Mouse (Mus musculus): ENCODE measurements at regions not wholly inside any gene's neighbourhood (a gene's known extent, or its start where the extent isn't known, plus 50 kb on each side); places are given as distances from the start of the nearest gene placed in this dataset.

DNA sequence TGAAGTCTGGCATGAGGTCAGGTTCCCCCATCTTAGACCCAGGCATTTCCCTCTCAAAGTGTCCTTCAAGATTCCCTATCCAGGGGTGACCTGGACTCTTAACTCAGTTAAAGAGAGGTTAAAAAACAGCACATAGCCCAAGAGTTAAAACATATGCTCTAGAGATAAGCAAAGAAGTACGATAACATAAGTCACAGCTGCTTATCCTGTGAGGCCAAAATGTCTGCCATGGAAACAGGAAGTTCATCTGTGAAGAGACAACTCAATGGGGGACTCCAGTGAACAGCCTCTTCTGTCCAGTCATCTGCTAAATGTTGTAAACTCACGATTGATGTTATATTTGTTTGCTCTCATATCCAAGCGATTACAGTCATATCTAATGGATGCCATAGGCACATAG lies 126.1 kb upstream of the Il15 start:
- Histone ChIP-seq H3K9me3 (ENCODE audit: control insufficient read depth, low read depth, low read length) (no peaks in the 10 kb centered on the region), H3K27me3 (ENCODE audit: control insufficient read depth, insufficient read depth, low read length) (no peaks in the 10 kb centered on the region), H3K27ac (ENCODE audit: low read length) (no peak overlapping the region), H3K4me2 (replicated peaks; ENCODE audit: low read depth, low read length) (no peak overlapping the region), H3K4me3 (ENCODE audit: low read depth, low read length) (no peak overlapping the region), H3K9ac (replicated peaks; ENCODE audit: low read depth, low read length) (no peak overlapping the region), H3K36me3 (ENCODE audit: control insufficient read depth, insufficient read depth, low read length) (no peaks in the 10 kb centered on the region), H3K4me1 (ENCODE audit: control insufficient read depth, insufficient read depth, low read length) (no peaks in the 10 kb centered on the region)
- 82% methylated on average over 3 of the region's 3 CpGs for WGBS
- no peak for ATAC-seq (ENCODE audit: insufficient number of reproducible peaks, insufficient read depth, low FRiP score, low read depth)

DNA sequence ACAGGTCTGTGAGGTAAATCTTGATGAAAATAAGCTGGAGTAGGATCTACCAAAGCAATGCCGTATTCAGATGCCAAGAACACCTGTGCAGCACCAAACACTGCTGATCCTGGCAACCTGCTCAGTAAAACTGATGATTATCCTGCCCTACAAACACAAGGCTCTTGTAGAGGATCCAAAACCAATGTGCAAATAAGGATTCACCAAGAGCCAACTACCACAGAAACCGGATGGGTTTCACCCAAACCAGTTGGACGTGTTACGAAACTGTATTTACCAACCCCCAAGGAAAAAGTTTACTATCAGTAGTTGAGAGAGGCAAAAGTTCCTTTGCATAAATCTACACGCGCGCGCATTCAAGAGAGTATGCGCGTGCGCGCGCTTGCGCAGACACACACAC lies 120.8 kb upstream of the Il15 start:
- Histone ChIP-seq H3K27me3 (ENCODE audit: control insufficient read depth, insufficient read depth, low read length) (no peaks in the 10 kb centered on the region), H3K4me3 (ENCODE audit: low read depth, low read length) (no peak overlapping the region), H3K27ac (ENCODE audit: low read length) (no peak overlapping the region), H3K4me1 (ENCODE audit: control insufficient read depth, insufficient read depth, low read length) (no peaks in the 10 kb centered on the region), H3K36me3 (ENCODE audit: control insufficient read depth, insufficient read depth, low read length) (no peaks in the 10 kb centered on the region), H3K9ac (replicated peaks; ENCODE audit: low read depth, low read length) (no peak overlapping the region), H3K4me2 (replicated peaks; ENCODE audit: low read depth, low read length) (no peak overlapping the region), H3K9me3 (ENCODE audit: control insufficient read depth, low read depth, low read length) (no peaks in the 10 kb centered on the region)
- no peak for ATAC-seq (ENCODE audit: insufficient number of reproducible peaks, insufficient read depth, low FRiP score, low read depth)
- WGBS, result 94% methylated on average over 14 of the region's 14 CpGs

DNA sequence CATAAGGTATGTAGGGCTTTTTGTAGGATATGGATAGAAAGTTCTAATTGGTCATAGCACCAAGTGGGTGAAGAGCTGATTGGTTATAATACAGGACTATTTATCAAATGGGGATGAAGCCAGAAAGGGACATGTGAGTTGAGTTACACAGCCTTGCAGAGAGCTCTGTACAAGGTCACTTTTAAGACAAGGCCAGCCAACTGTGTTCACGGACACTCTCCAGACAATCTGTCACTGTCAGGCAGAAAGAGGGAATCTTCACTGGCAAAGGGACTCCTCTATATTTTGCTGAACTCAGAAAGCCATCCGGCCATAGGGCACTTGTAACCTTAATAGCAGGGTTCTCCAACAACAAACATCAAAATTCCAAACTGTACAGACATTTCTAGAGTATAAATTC lies 95.5 kb upstream of the Il15 start:
- 51% methylated on average over 2 of the region's 2 CpGs for WGBS
- H3K9ac ChIP-seq (replicated peaks; ENCODE audit: low read depth, low read length), result no peak overlapping the region
- no peak for ATAC-seq (ENCODE audit: insufficient number of reproducible peaks, insufficient read depth, low FRiP score, low read depth)
- H3K9me3 ChIP-seq (ENCODE audit: control insufficient read depth, low read depth, low read length), result no peaks in the 10 kb centered on the region
- H3K27me3 ChIP-seq (ENCODE audit: control insufficient read depth, insufficient read depth, low read length), result no peaks in the 10 kb centered on the region
- no peaks in the 10 kb centered on the region for H3K4me1 ChIP-seq (ENCODE audit: control insufficient read depth, insufficient read depth, low read length)
- no peak overlapping the region for H3K4me3 ChIP-seq (ENCODE audit: low read depth, low read length)
- no peak overlapping the region for H3K4me2 ChIP-seq (replicated peaks; ENCODE audit: low read depth, low read length)
- no peaks in the 10 kb centered on the region for H3K36me3 ChIP-seq (ENCODE audit: control insufficient read depth, insufficient read depth, low read length)
- no peak overlapping the region for H3K27ac ChIP-seq (ENCODE audit: low read length)

DNA sequence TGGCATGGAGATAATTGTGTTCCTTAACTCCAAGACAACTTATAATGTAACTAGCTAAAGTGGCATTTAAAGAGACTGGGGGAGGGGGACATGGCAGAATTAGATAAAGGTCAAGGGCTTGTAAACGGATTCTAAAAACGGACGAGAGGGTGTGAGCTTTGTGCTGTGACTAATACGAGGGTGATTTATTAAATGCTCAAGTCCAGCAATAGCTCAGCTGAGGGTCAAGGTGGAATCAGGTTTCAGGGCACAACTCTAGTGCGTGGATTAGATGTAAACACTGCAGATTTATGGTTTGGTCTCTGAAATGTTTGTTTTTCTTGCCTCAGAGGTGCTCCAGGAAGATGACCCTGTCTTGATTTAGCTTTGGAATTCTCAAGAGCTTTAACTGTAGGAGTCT lies 74.8 kb upstream of the Il15 start:
- Histone ChIP-seq H3K4me2 (replicated peaks; ENCODE audit: low read depth, low read length) (no peak overlapping the region), H3K27ac (ENCODE audit: low read length) (no peak overlapping the region), H3K9ac (replicated peaks; ENCODE audit: low read depth, low read length) (no peak overlapping the region), H3K9me3 (ENCODE audit: control insufficient read depth, low read depth, low read length) (no peaks in the 10 kb centered on the region), H3K4me1 (ENCODE audit: control insufficient read depth, insufficient read depth, low read length) (0 out of 2 replicates have a peak, but pooled peaks cover 6% of the 10 kb centered on the region), H3K4me3 (ENCODE audit: low read depth, low read length) (no peak overlapping the region), H3K27me3 (ENCODE audit: control insufficient read depth, insufficient read depth, low read length) (no peaks in the 10 kb centered on the region), H3K36me3 (ENCODE audit: control insufficient read depth, insufficient read depth, low read length) (no peaks in the 10 kb centered on the region)
- WGBS, result 7% methylated on average over 5 of the region's 5 CpGs
- ATAC-seq (ENCODE audit: insufficient number of reproducible peaks, insufficient read depth, low FRiP score, low read depth), result no peak

DNA sequence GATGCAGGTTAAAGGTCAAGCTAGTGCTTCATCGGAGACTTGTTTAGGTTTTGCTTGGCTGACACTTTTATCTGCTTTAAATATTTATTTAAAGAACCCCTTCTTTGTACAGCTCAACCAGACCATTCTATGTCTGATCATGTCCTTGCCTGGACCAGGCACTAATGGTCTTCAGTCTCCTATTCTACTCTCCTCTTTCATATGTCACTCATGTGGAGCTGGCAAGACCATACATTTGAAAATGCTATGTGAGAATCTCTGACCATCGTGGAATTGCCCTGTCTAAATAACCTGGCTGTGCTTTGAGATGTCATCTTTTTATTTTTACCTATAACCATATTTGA lies 74.4 kb upstream of the Il15 start:
- Histone ChIP-seq H3K27ac (ENCODE audit: low read length) (no peak overlapping the region), H3K27me3 (ENCODE audit: control insufficient read depth, insufficient read depth, low read length) (no peaks in the 10 kb centered on the region), H3K4me3 (ENCODE audit: low read depth, low read length) (no peak overlapping the region), H3K9ac (replicated peaks; ENCODE audit: low read depth, low read length) (no peak overlapping the region), H3K36me3 (ENCODE audit: control insufficient read depth, insufficient read depth, low read length) (no peaks in the 10 kb centered on the region), H3K9me3 (ENCODE audit: control insufficient read depth, low read depth, low read length) (no peaks in the 10 kb centered on the region), H3K4me1 (ENCODE audit: control insufficient read depth, insufficient read depth, low read length) (0 out of 2 replicates have a peak, but pooled peaks cover 6% of the 10 kb centered on the region), H3K4me2 (replicated peaks; ENCODE audit: low read depth, low read length) (no peak overlapping the region)
- WGBS, result 10% methylated on average over 2 of the region's 2 CpGs
- no peak for ATAC-seq (ENCODE audit: insufficient number of reproducible peaks, insufficient read depth, low FRiP score, low read depth)

DNA sequence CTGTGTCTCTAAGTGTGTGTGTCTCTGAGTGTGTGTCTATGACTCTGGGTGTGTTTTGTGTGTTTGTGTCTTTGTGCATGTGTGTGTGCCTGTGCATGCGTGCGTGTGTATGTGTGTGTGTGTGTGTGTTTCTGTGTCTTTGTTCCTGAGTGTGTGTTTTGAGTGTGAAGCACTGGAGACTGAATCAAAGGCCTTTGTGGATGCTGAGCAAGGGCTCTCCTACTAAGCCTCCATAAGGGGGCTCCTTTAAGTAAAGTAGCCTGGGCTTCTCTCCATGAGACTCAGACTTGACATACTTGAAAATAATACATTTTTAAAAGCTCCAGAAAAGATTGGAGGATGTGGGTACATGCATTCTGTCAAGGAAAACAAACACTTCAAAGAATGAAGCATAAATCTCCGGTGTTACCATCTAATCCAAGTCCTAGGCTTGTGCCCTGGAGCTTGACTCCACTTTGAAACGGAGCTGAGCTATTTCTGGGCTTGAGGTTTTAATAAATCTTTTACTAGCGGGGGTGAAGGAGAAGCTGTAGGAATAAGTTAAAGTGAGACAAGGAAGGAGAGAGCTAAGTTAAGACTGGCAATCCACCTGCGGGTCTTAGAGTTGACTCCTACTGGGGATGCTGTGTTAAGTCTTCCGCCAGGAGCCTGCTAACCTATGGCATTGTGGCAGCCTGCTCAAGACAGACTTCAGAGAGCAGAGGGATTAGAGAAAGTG lies 73.8 kb upstream of the Il15 start:
- Histone ChIP-seq H3K4me1 (ENCODE audit: control insufficient read depth, insufficient read depth, low read length) (0 out of 2 replicates have a peak, but pooled peaks cover 6% of the 10 kb centered on the region), H3K36me3 (ENCODE audit: control insufficient read depth, insufficient read depth, low read length) (no peaks in the 10 kb centered on the region), H3K9ac (replicated peaks; ENCODE audit: low read depth, low read length) (no peak overlapping the region), H3K27ac (ENCODE audit: low read length) (no peak overlapping the region), H3K9me3 (ENCODE audit: control insufficient read depth, low read depth, low read length) (no peaks in the 10 kb centered on the region), H3K4me2 (replicated peaks; ENCODE audit: low read depth, low read length) (no peak overlapping the region), H3K4me3 (ENCODE audit: low read depth, low read length) (no peak overlapping the region), H3K27me3 (ENCODE audit: control insufficient read depth, insufficient read depth, low read length) (no peaks in the 10 kb centered on the region)
- no peak for ATAC-seq (ENCODE audit: insufficient number of reproducible peaks, insufficient read depth, low FRiP score, low read depth)
- 42% methylated on average over 7 of the region's 7 CpGs for WGBS

DNA sequence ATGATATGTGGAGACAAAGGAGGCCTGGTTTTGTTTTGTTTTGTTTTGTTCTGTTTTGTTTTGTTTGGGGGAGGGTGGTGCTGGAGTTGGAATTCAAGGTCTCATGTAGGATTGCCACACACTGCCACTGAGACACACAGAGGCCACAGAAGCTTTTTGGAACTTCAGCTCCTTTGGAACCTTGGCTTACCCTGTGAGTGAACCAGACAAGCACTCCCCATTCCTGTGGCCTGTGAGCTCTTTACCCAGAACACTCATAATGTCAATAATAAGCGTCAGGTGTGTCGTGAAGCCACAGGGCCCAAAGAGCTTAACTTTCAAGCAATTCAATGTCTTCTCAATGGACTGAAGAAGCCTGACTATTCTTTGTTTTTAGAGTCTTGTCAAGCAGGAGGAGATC lies 70.2 kb upstream of the Il15 start:
- ATAC-seq (ENCODE audit: insufficient number of reproducible peaks, insufficient read depth, low FRiP score, low read depth), result no peak
- Histone ChIP-seq H3K27ac (ENCODE audit: low read length) (no peak overlapping the region), H3K4me1 (ENCODE audit: control insufficient read depth, insufficient read depth, low read length) (0 out of 2 replicates have a peak, but pooled peaks cover 6% of the 10 kb centered on the region), H3K9ac (replicated peaks; ENCODE audit: low read depth, low read length) (no peak overlapping the region), H3K4me2 (replicated peaks; ENCODE audit: low read depth, low read length) (no peak overlapping the region), H3K36me3 (ENCODE audit: control insufficient read depth, insufficient read depth, low read length) (no peaks in the 10 kb centered on the region), H3K27me3 (ENCODE audit: control insufficient read depth, insufficient read depth, low read length) (no peaks in the 10 kb centered on the region), H3K9me3 (ENCODE audit: control insufficient read depth, low read depth, low read length) (no peaks in the 10 kb centered on the region), H3K4me3 (ENCODE audit: low read depth, low read length) (no peak overlapping the region)
- WGBS, result 71% methylated on average over 2 of the region's 2 CpGs

DNA sequence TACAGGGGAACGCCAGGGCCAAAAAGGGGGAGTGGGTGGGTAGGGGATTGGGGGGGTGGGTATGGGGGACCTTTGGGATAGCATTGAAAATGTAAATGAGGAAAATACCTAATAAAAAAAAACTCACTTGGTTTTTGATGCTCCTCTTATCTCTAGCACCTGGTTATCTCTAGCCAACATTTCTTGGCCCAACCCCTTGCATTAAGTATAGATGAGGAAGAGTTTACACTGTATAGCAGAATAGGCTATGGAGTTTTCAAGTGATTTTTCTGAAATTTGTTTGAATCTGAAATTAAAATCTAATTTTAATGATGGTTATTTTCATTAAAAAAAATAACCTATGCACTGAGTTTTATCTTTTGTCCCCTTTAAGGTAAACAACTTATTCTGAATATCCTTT lies 68.8 kb upstream of the Il15 start:
- Histone ChIP-seq H3K9ac (replicated peaks; ENCODE audit: low read depth, low read length) (no peak overlapping the region), H3K27me3 (ENCODE audit: control insufficient read depth, insufficient read depth, low read length) (no peaks in the 10 kb centered on the region), H3K9me3 (ENCODE audit: control insufficient read depth, low read depth, low read length) (no peaks in the 10 kb centered on the region), H3K4me1 (ENCODE audit: control insufficient read depth, insufficient read depth, low read length) (no peaks in the 10 kb centered on the region), H3K4me2 (replicated peaks; ENCODE audit: low read depth, low read length) (no peak overlapping the region), H3K36me3 (ENCODE audit: control insufficient read depth, insufficient read depth, low read length) (no peaks in the 10 kb centered on the region), H3K27ac (ENCODE audit: low read length) (no peak overlapping the region), H3K4me3 (ENCODE audit: low read depth, low read length) (no peak overlapping the region)
- WGBS, result no CpG with 5 or more reads among the region's 1 CpGs
- no peak for ATAC-seq (ENCODE audit: insufficient number of reproducible peaks, insufficient read depth, low FRiP score, low read depth)

DNA sequence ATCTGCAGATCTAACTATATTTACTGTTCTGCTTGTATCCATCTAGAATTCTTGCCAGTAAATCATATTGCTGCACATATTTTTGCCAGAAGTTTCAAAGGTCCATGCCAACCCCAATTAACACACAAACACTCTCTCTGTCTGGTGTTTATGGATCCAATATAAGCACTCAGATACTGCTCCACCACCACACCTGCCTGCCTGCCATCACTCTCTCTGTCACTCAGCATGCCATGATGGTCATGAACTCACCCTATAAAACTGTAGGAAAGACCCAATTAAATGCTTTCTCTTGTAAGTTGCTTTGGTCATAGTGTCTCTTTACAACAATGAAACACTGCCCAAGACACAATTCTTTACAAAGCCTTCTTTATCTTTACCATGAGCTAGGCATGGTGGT lies 66.8 kb upstream of the Il15 start:
- Histone ChIP-seq H3K4me2 (replicated peaks; ENCODE audit: low read depth, low read length) (no peak overlapping the region), H3K36me3 (ENCODE audit: control insufficient read depth, insufficient read depth, low read length) (no peaks in the 10 kb centered on the region)
- ATAC-seq (ENCODE audit: insufficient number of reproducible peaks, insufficient read depth, low FRiP score, low read depth), result no peak

More for the DNA sequence above, 66.8 kb upstream of the Il15 start:
- H3K27me3 ChIP-seq (ENCODE audit: control insufficient read depth, insufficient read depth, low read length), result no peaks in the 10 kb centered on the region
- no peak overlapping the region for H3K9ac ChIP-seq (replicated peaks; ENCODE audit: low read depth, low read length)
- H3K4me3 ChIP-seq (ENCODE audit: low read depth, low read length), result no peak overlapping the region
- H3K4me1 ChIP-seq (ENCODE audit: control insufficient read depth, insufficient read depth, low read length), result no peaks in the 10 kb centered on the region
- H3K27ac ChIP-seq (ENCODE audit: low read length), result no peak overlapping the region
- H3K9me3 ChIP-seq (ENCODE audit: control insufficient read depth, low read depth, low read length), result no peaks in the 10 kb centered on the region

Data from stomach, embryonic 14.5 days (tissue).